Mouse (Mus musculus) mouse trophoblast stem cell (cell line): ENCODE data around the gene Cnnm4.

Experiments
- in situ Hi-C, 2 experiments: fragments of 300-500 bp; cut with MseI, MboI; formaldehyde crosslinking; loops; 2 replicates in 1 of 2; 3 replicates in 1 of 2; pipeline ENCODE4 v1.15.1; 2025

The Cnnm4 gene

DNA sequence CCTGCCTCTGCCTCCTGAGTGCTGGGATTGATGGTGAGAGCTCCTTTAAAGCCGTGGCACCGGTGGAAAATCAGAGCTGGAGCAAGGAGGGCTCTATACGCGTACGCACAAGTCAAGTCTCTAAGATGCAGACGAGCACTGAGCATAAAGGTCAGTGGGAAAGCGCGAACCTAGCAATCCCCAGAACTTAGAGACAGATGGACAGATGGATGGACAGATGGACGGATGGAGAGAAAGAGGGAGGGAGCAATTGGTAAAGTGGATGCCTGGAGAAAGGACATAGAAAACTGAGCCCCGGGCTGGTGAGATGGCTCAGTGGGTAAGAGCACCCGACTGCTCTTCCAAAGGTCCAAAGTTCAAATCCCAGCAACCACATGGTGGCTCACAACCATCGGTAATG is 69.4 kb downstream of the Cnnm4 start:
- in situ Hi-C loops: loop anchor here in 1 of 2 experiments (5.0 to 10.0 kb wide), 2 partner anchors 76 to 144 kb away; partner anchors contain the start of gene Fam178b

DNA sequence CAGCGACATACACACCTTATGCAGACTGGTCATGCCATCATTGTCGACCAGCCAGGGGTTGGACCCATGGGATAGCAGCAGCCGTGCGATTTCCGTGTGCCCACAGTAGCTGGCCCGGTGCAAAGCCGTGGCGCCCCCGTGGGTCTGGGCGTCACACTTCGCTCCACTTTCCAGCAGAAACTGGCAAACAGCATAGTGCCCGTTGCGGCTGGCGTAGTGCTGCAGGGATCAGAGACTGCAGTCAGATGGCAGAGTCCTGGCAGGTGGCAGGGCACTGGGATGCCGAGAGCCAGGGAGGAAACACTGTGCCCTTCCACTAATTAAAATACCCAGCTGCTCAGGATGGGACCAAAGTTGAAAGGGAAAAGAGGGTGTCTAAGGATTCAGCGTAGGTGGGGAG is 70.4 kb downstream of the Cnnm4 start:
- in situ Hi-C loops: loop anchor here in 1 of 2 experiments (5.0 to 10.0 kb wide), 2 partner anchors 75 to 143 kb away; partner anchors contain the start of gene Fam178b

GRCm38 (mm10) chr1:36542925-36543324 is 71.5 kb downstream of the Cnnm4 start:
- in situ Hi-C loops: loop anchor here in 1 of 2 experiments (5.0 to 10.0 kb wide), 2 partner anchors 74 to 142 kb away; partner anchors contain the start of gene Fam178b

- in situ Hi-C loops: loop anchor here in 1 of 2 experiments (10.0 kb wide), 1 partner anchor 139 kb away; the partner anchor contains the start of gene Fam178b
These were observed 74.0 kb downstream of the Cnnm4 start for GRCm38 (mm10) chr1:36545382-36545781.

DNA sequence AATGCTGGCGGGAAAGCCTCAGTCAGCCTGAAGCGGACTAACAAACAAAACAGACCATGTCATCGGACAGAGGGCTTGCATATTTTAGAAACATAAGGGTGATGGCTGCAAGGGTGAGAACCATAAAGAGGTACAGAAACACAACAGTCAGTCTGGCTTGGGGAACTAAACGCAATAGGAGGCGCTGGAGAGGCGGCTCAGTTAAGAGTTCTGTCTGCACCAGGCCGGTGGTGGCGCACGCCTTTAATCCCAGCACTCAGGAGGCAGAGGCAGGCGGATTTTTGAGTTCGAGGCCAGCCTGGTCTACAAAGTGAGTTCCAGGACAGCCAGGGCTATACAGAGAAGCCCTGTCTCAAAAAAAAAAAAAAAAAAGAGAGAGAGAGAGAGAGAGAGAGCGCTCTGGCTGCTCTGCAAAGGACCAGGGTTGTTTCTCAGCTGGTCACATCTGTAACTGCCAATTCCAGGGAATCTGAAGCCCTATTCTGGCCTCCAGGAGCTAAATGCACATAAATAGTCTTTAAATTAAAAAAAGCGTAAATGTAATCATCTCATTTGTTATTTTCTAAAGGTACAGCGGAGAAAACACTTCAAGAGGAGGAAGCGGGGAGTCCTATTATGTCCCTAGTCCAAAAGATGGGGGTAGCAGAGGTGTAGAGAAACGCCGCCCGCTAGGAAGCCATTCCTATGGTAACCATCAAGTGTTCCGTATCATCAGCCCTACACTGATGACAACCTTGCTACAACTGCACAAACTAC is 74.6 kb downstream of the Cnnm4 start:
- in situ Hi-C loops: loop anchor here in 1 of 2 experiments (10.0 kb wide), 1 partner anchor 139 kb away; the partner anchor contains the start of gene Fam178b

- in situ Hi-C loops: loop anchor here in 1 of 2 experiments (10.0 kb wide), 1 partner anchor 138 kb away; the partner anchor contains the start of gene Fam178b
These were observed 75.6 kb downstream of the Cnnm4 start, which contains the start of gene Ankrd39 for GRCm38 (mm10) chr1:36546888-36547471. Ankrd39 (minus strand) TSS chr1:36547445.

GRCm38 (mm10) chr1:36547981-36548598 is 76.7 kb downstream of the Cnnm4 start:
- in situ Hi-C loops: loop anchor here in 1 of 2 experiments (10.0 kb wide), 1 partner anchor 137 kb away; the partner anchor contains the start of gene Fam178b

GRCm38 (mm10) chr1:36548771-36549170 is 77.4 kb downstream of the Cnnm4 start:
- in situ Hi-C loops: loop anchor here in 1 of 2 experiments (10.0 kb wide), 1 partner anchor 136 kb away; the partner anchor contains the start of gene Fam178b

DNA sequence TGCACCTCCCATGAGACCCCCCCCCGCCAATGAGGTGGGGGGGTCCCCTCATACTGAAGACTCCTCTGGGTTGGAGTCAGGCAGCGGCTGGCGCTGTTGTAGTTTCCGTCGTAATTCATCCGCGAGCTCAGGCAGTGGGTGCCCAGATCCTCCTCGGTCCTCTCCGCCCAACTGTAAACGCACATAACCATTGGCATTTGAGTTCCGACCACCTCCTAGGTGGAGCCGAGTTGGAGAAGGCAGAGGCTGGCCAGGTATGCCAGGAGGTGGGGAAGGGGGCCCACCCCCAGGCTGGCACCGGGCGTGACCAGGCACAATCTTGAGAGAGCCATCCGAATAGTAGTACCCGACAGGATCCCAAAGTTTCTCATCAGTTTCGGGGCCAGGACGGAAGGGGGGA is 78.1 kb downstream of the Cnnm4 start:
- in situ Hi-C loops: loop anchor here in 1 of 2 experiments (10.0 kb wide), 1 partner anchor 135 kb away; the partner anchor contains the start of gene Fam178b

- in situ Hi-C loops: loop anchor here in 1 of 2 experiments (10.0 kb wide), 1 partner anchor 65 kb away; no protein-coding TSS in a partner anchor
These were observed 78.8 kb downstream of the Cnnm4 start for GRCm38 (mm10) chr1:36550075-36550863.

GRCm38 (mm10) chr1:36551904-36552303 is 80.5 kb downstream of the Cnnm4 start:
- in situ Hi-C loops: loop anchor here in 1 of 2 experiments (10.0 kb wide), 1 partner anchor 63 kb away; no protein-coding TSS in a partner anchor

DNA sequence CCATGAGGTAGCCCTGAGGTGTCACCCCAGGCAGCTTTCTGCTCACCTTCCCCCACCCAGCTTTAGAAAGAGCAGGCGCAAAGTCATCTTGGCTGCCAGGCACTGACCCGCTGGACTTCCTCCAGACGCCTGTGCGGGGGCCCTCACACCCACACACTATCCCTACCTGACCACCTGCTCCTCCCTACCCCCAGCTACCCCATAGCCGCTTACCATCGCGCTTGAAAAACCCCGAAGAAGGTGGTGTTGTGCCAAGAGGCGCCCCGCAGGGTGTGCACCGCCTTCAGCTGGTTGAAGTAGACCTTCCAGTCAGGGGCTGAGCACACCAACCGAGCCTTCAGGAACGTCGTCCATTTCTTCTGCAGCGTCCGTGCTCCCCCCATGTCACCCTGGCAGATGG is 81.1 kb downstream of the Cnnm4 start:
- in situ Hi-C loops: loop anchor here in 1 of 2 experiments (10.0 kb wide), 1 partner anchor 62 kb away; no protein-coding TSS in a partner anchor

- in situ Hi-C loops: loop anchor here in 1 of 2 experiments (10.0 kb wide), 1 partner anchor 60 kb away; no protein-coding TSS in a partner anchor
These were observed 83.4 kb downstream of the Cnnm4 start for GRCm38 (mm10) chr1:36554633-36555399.

- in situ Hi-C loops: loop anchor here in 1 of 2 experiments (10.0 kb wide), 1 partner anchor 59 kb away; no protein-coding TSS in a partner anchor
These were observed 84.5 kb downstream of the Cnnm4 start for GRCm38 (mm10) chr1:36555798-36556395.

GRCm38 (mm10) chr1:36556553-36557456 is 85.4 kb downstream of the Cnnm4 start:
- in situ Hi-C loops: loop anchor here in 1 of 2 experiments (10.0 kb wide), 1 partner anchor 58 kb away; no protein-coding TSS in a partner anchor

- in situ Hi-C loops: loop anchor here in 1 of 2 experiments (10.0 kb wide), 1 partner anchor 57 kb away; no protein-coding TSS in a partner anchor
These were observed 86.1 kb downstream of the Cnnm4 start for GRCm38 (mm10) chr1:36557457-36558011.
